Mouse (Mus musculus): ENCODE data around the gene Gm5065.

Gm5065 gene

DNA sequence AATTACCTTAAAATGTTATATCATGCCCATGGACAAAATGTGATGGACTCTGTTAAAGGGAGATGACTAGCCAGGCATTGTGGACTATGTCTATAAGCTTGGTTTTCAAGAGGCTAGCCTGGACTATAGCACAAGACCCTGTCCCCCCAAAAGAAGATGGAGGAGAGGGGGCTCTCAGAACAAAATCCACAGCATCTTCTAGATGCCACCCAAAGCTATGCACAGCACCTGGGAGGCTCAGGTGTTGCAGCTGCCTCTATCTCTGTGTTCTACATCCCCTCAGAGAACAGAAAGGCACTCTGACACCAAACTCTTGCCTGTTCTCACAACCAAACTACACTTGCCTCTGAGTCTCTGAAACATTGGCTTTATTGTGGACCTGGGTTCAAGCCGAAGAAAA lies at the start of gene Gm5065:
Gene Gm5065, plus strand, starts transcription at position 301 of the 400 bp plus-strand sequence.
- DNase-seq (ENCODE audit: low read depth, low spot score), result no peak

DNA sequence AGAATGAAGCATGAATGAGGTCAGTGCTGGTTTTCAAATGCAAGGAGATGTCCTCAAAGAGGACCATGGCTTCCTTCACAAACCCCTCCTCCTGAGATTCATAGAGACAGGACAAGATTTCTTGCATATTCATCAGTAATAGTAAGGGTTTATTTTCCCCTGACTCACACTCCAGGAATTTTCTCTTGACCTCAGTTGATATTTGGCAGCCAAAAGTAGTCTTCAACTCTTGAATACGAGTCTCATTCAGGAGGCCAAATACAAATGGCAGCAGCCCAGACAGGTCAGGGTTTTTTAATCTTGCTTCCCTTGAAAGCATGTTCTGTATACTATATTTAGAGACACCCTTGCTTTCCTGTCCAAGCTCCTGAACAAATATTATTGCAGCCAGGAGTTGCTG lies 22.8 kb upstream of the Gm5065 start:
- no peak for DNase-seq (ENCODE audit: low read depth, low spot score)

- DNase-seq (ENCODE audit: low read depth, low spot score), result no peak
Measured at GRCm38 (mm10) chr7:5350935-5351334, 598 bp downstream of the Gm5065 start, which contains the start of gene Nlrp2. Gene Nlrp2 (minus strand): TSS chr7:5351035.

DNA sequence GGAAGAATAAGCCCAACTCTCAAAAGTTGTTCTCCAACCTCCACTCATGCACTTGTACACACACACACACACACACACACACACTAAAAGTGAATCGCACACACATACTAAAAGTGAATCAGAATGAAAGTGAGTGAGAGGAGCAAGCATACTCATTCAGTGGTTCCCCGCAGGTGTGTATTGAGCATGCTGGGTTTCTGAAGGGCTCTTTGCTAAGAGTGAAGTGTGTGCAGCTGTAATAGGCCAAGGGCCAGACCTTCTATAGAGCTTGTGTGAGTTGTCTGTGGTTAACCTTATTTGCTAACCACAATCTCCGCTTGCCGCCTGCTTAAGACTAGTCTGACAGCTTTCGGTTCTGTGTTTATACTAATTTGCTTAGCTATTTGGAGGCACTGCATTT lies 13.3 kb downstream of the Gm5065 start:
- peak; percentile 17 for DNase-seq (ENCODE audit: low read depth, low spot score)

DNA sequence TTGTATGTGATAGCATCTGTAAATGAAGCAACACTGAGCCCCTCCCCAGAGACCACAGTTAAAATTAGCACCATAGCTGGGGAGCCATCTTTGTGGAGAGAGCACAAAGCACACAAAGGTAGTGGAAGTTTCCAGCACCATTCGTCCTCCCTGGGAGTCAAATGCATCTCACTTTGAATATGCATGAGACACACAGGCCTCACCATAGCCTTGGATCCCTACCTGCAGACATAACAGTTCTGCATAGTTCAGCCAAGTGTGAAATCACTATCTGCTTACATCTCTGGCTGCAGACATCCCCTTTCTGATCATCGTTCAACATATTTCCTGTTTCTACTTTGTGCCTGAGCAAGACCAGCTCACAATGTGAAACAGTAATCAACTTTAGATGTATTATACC lies 16.4 kb downstream of the Gm5065 start:
- DNase-seq (ENCODE audit: low read depth, low spot score), result no peak

GRCm38 (mm10) chr7:5406201-5406600 lies 55.9 kb downstream of the Gm5065 start:
- DNase-seq (ENCODE audit: low read depth, low spot score), result no peak

All from CD4-positive helper T cell, adult 2 months (primary cell).